Mouse (Mus musculus): ENCODE measurements at regions not wholly inside any gene's neighbourhood (a gene's known extent, or its start where the extent isn't known, plus 50 kb on each side); places are given as distances from the start of the nearest gene placed in this dataset.

- intact Hi-C loops (cut with DNase I), result no loop called here
- no peak for DNase-seq
Observed at GRCm38 (mm10) chr1:83569991-83570390, 162.0 kb upstream of the Sphkap start.

- intact Hi-C loops (cut with DNase I), result no loop called here
- no peak for DNase-seq
Observed at GRCm38 (mm10) chr1:83568746-83569145, 160.7 kb upstream of the Sphkap start.

- intact Hi-C loops (cut with DNase I), result no loop called here
Observed at GRCm38 (mm10) chr1:83551617-83552016, 143.6 kb upstream of the Sphkap start.

GRCm38 (mm10) chr1:83535461-83535860 lies 127.5 kb upstream of the Sphkap start:
- no peak for DNase-seq
- intact Hi-C loops (cut with DNase I), result no loop called here

More at GRCm38 (mm10) chr1:83551617-83552016, 143.6 kb upstream of the Sphkap start:
- no peak for DNase-seq

GRCm38 (mm10) chr1:83527803-83528202 lies 119.8 kb upstream of the Sphkap start:
- intact Hi-C loops (cut with DNase I), result no loop called here
- DNase-seq, result no peak

GRCm38 (mm10) chr1:83509356-83509755 lies 101.4 kb upstream of the Sphkap start:
- no peak for DNase-seq
- intact Hi-C loops (cut with DNase I), result no loop called here

GRCm38 (mm10) chr1:83505386-83505785 lies 97.4 kb upstream of the Sphkap start:
- intact Hi-C loops (cut with DNase I), result no loop called here
- no peak for DNase-seq

- intact Hi-C loops (cut with DNase I), result no loop called here
- no peak for DNase-seq
Observed at GRCm38 (mm10) chr1:83496888-83497287, 88.9 kb upstream of the Sphkap start.

GRCm38 (mm10) chr1:83496380-83496779 lies 88.4 kb upstream of the Sphkap start:
- DNase-seq, result no peak
- intact Hi-C loops (cut with DNase I), result no loop called here

- no peak for DNase-seq
Observed at GRCm38 (mm10) chr1:83495022-83495421, 87.0 kb upstream of the Sphkap start.

GRCm38 (mm10) chr1:83479111-83479510 lies 71.1 kb upstream of the Sphkap start:
- intact Hi-C loops (cut with DNase I), result no loop called here
- no peak for DNase-seq

More at GRCm38 (mm10) chr1:83495022-83495421, 87.0 kb upstream of the Sphkap start:
- intact Hi-C loops (cut with DNase I), result no loop called here

Small RNAs in the stretch of these regions (microRNA-seq; reads per million reads assigned to microRNA genes)
- gene Gm25754, result 0 reads per million in 2 experiments

Measured in gastrocnemius, postnatal 36 days (tissue).